Mouse (Mus musculus): Measurements from ENCODE around the gene Mapk10. TPM values are rescaled to one million over a fixed set of nuclear protein-coding genes. Genes with fewer than 3 reads are reported as not detected.

Mapk10 gene
- polyA plus RNA-seq, 1 experiment from 2014 or later, result 30.1 TPM

DNA sequence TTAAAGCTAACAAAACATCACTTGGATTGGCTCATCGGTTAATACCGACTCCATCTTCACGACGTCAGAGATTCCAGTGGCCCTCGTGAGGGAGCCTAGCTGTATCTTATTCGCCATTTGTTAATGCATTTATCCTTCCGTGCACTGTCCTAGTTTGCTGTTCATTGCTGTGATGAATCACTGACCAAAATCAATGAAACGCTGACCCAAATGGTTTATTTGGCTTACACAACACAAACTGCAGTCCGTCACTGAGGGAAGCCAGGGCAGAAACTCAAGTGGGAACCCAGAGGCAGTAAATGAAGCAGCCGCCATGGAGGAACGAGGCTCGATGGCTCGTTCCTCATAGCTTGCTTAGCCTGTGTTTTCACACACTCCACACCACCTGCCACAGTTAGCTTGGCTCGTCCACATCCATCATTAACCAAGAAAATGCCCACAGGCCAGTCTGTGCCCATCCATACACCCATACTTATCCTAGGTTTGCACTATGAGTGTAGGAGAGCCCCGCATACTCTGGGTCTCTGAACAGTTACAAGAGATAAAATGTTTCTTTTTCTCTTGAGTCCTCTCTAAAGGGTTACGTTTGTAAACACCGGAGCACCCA lies 140.0 kb downstream of the Mapk10 start:
- H3K4me3 ChIP-seq (ENCODE audit: low read depth, low read length), result no peak overlapping the region
- H3K36me3 ChIP-seq (ENCODE audit: control insufficient read depth, insufficient read depth, low read length), result no peaks in the 10 kb centered on the region
- no peak overlapping the region for H3K9ac ChIP-seq (ENCODE audit: low read length)
- H3K27me3 ChIP-seq (ENCODE audit: control insufficient read depth, insufficient read depth, low read length), result no peaks in the 10 kb centered on the region
- no peaks in the 10 kb centered on the region for H3K9me3 ChIP-seq (ENCODE audit: control insufficient read depth, low read length)
- H3K4me1 ChIP-seq (replicated peaks; ENCODE audit: control insufficient read depth, insufficient read depth, low read length), result no peaks in the 10 kb centered on the region
- ATAC-seq (replicated peaks; ENCODE audit: low FRiP score) (no peak), DNase-seq (ENCODE audit: low spot score) (no peak)
- no peak overlapping the region for H3K27ac ChIP-seq (ENCODE audit: low read depth, low read length)
- 92% methylated on average over 17 of the region's 17 CpGs for WGBS
- no peak overlapping the region for H3K4me2 ChIP-seq (ENCODE audit: low read depth, low read length, severe bottlenecking)

- H3K4me1 ChIP-seq (replicated peaks; ENCODE audit: control insufficient read depth, insufficient read depth, low read length), result no peaks in the 10 kb centered on the region
- 65% methylated on average over 8 of the region's 8 CpGs for WGBS
- no peak overlapping the region for H3K4me3 ChIP-seq (ENCODE audit: low read depth, low read length)
- H3K27ac ChIP-seq (ENCODE audit: low read depth, low read length), result no peak overlapping the region
- H3K9ac ChIP-seq (ENCODE audit: low read length), result no peak overlapping the region
- H3K4me2 ChIP-seq (ENCODE audit: low read depth, low read length, severe bottlenecking), result no peak overlapping the region
- DNase-seq (ENCODE audit: low spot score) (no peak), ATAC-seq (replicated peaks; ENCODE audit: low FRiP score) (no peak)
- H3K27me3 ChIP-seq (ENCODE audit: control insufficient read depth, insufficient read depth, low read length), result no peaks in the 10 kb centered on the region
- H3K9me3 ChIP-seq (ENCODE audit: control insufficient read depth, low read length), result no peaks in the 10 kb centered on the region
- H3K36me3 ChIP-seq (ENCODE audit: control insufficient read depth, insufficient read depth, low read length), result no peaks in the 10 kb centered on the region
Measured at GRCm38 (mm10) chr5:103050319-103050916, 160.7 kb downstream of the Mapk10 start.

- DNase-seq (ENCODE audit: low spot score), result no peak
- Histone ChIP-seq H3K4me2 (ENCODE audit: low read depth, low read length, severe bottlenecking) (no peak overlapping the region), H3K4me3 (ENCODE audit: low read depth, low read length) (no peak overlapping the region), H3K27me3 (ENCODE audit: control insufficient read depth, insufficient read depth, low read length) (no peaks in the 10 kb centered on the region), H3K9me3 (ENCODE audit: control insufficient read depth, low read length) (no peaks in the 10 kb centered on the region), H3K9ac (ENCODE audit: low read length) (no peak overlapping the region), H3K4me1 (replicated peaks; ENCODE audit: control insufficient read depth, insufficient read depth, low read length) (no peaks in the 10 kb centered on the region), H3K36me3 (ENCODE audit: control insufficient read depth, insufficient read depth, low read length) (no peaks in the 10 kb centered on the region), H3K27ac (ENCODE audit: low read depth, low read length) (no peak overlapping the region)
- WGBS, result 86% methylated on average over 4 of the region's 4 CpGs
- ATAC-seq (replicated peaks; ENCODE audit: low FRiP score), result no peak
Measured at GRCm38 (mm10) chr5:103048011-103048410, 163.1 kb downstream of the Mapk10 start.

DNA sequence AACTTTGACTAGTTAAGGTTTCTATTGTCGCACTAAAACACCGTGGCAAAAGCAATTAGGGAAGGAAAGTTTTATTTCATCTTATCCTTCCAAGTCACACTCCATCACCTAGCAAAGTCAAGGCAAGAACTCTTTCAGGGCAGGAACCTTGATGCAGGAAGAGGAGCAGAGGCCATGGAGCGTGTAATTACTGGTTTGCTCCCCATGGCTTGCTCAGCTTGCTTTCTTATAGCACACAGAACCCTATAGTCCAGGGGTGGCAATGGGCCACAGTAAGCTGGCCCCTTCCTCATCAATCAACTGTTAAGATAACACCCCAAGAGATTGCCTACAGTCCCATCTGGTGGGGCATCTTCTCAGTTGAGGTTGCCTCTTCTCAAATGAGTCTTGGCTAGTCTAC lies 173.4 kb downstream of the Mapk10 start:
- H3K27me3 ChIP-seq (ENCODE audit: control insufficient read depth, insufficient read depth, low read length), result no peaks in the 10 kb centered on the region
- no peak overlapping the region for H3K4me2 ChIP-seq (ENCODE audit: low read depth, low read length, severe bottlenecking)
- no peak for DNase-seq (ENCODE audit: low spot score)
- ATAC-seq (replicated peaks; ENCODE audit: low FRiP score), result no peak
- H3K27ac ChIP-seq (ENCODE audit: low read depth, low read length), result no peak overlapping the region
- no peaks in the 10 kb centered on the region for H3K9me3 ChIP-seq (ENCODE audit: control insufficient read depth, low read length)
- H3K4me1 ChIP-seq (replicated peaks; ENCODE audit: control insufficient read depth, insufficient read depth, low read length), result no peaks in the 10 kb centered on the region
- WGBS, result 86% methylated on average over 3 of the region's 3 CpGs
- H3K9ac ChIP-seq (ENCODE audit: low read length), result no peak overlapping the region
- H3K36me3 ChIP-seq (ENCODE audit: control insufficient read depth, insufficient read depth, low read length), result no peaks in the 10 kb centered on the region
- H3K4me3 ChIP-seq (ENCODE audit: low read depth, low read length), result no peak overlapping the region

GRCm38 (mm10) chr5:103028940-103029621 lies 182.1 kb downstream of the Mapk10 start:
- H3K4me2 ChIP-seq (ENCODE audit: low read depth, low read length, severe bottlenecking), result no peak overlapping the region
- no peaks in the 10 kb centered on the region for H3K4me1 ChIP-seq (replicated peaks; ENCODE audit: control insufficient read depth, insufficient read depth, low read length)
- 77% methylated on average over 13 of the region's 13 CpGs for WGBS
- no peak overlapping the region for H3K27ac ChIP-seq (ENCODE audit: low read depth, low read length)
- no peaks in the 10 kb centered on the region for H3K9me3 ChIP-seq (ENCODE audit: control insufficient read depth, low read length)
- no peaks in the 10 kb centered on the region for H3K36me3 ChIP-seq (ENCODE audit: control insufficient read depth, insufficient read depth, low read length)
- no peak overlapping the region for H3K9ac ChIP-seq (ENCODE audit: low read length)
- ATAC-seq (replicated peaks; ENCODE audit: low FRiP score) (no peak), DNase-seq (ENCODE audit: low spot score) (no peak)
- no peaks in the 10 kb centered on the region for H3K27me3 ChIP-seq (ENCODE audit: control insufficient read depth, insufficient read depth, low read length)
- no peak overlapping the region for H3K4me3 ChIP-seq (ENCODE audit: low read depth, low read length)

- no peak for DNase-seq (ENCODE audit: low spot score)
- no peak overlapping the region for H3K27ac ChIP-seq (ENCODE audit: low read depth, low read length)
- WGBS, result 65% methylated on average over 7 of the region's 7 CpGs
Measured at GRCm38 (mm10) chr5:103022504-103023172, 188.5 kb downstream of the Mapk10 start.

DNA sequence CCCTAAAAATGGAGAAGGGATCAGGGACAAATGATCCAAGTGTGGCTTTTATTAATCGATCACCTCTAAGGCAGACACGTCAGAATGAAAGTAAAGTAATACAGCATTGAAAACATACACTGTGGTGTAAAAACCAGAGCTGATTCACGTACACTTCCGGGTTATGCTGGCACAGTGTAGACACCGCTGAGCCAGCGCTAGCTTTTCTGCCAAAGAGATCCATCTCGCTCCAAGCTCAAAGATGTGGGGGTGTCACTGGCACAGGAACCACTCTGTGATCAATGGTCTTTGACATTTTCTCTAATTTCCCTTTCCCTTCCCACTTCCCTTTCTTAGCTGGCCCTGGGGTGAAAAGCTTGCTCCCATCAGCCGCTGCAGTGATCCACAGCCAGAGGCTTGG lies 189.7 kb downstream of the Mapk10 start:
- 81% methylated on average over 8 of the region's 8 CpGs for WGBS
- ATAC-seq (replicated peaks; ENCODE audit: low FRiP score), result no peak
- DNase-seq (ENCODE audit: low spot score), result no peak

More at GRCm38 (mm10) chr5:103022504-103023172, 188.5 kb downstream of the Mapk10 start:
- no peak overlapping the region for H3K9ac ChIP-seq (ENCODE audit: low read length)
- H3K4me1 ChIP-seq (replicated peaks; ENCODE audit: control insufficient read depth, insufficient read depth, low read length), result no peaks in the 10 kb centered on the region
- no peaks in the 10 kb centered on the region for H3K9me3 ChIP-seq (ENCODE audit: control insufficient read depth, low read length)
- H3K4me2 ChIP-seq (ENCODE audit: low read depth, low read length, severe bottlenecking), result no peak overlapping the region
- no peak for ATAC-seq (replicated peaks; ENCODE audit: low FRiP score)
- no peaks in the 10 kb centered on the region for H3K36me3 ChIP-seq (ENCODE audit: control insufficient read depth, insufficient read depth, low read length)
- no peaks in the 10 kb centered on the region for H3K27me3 ChIP-seq (ENCODE audit: control insufficient read depth, insufficient read depth, low read length)
- no peak overlapping the region for H3K4me3 ChIP-seq (ENCODE audit: low read depth, low read length)

GRCm38 (mm10) chr5:103020954-103021353 lies 190.2 kb downstream of the Mapk10 start:
- Histone ChIP-seq H3K4me1 (replicated peaks; ENCODE audit: control insufficient read depth, insufficient read depth, low read length) (no peaks in the 10 kb centered on the region), H3K9me3 (ENCODE audit: control insufficient read depth, low read length) (no peaks in the 10 kb centered on the region), H3K27me3 (ENCODE audit: control insufficient read depth, insufficient read depth, low read length) (no peaks in the 10 kb centered on the region), H3K4me2 (ENCODE audit: low read depth, low read length, severe bottlenecking) (no peak overlapping the region), H3K27ac (ENCODE audit: low read depth, low read length) (no peak overlapping the region), H3K9ac (ENCODE audit: low read length) (no peak overlapping the region), H3K4me3 (ENCODE audit: low read depth, low read length) (no peak overlapping the region), H3K36me3 (ENCODE audit: control insufficient read depth, insufficient read depth, low read length) (no peaks in the 10 kb centered on the region)
- ATAC-seq (replicated peaks; ENCODE audit: low FRiP score) (peak; percentile 71), DNase-seq (ENCODE audit: low spot score) (no peak)
- WGBS, result 33% methylated on average over 3 of the region's 3 CpGs

More for the DNA sequence above, 189.7 kb downstream of the Mapk10 start:
- no peaks in the 10 kb centered on the region for H3K36me3 ChIP-seq (ENCODE audit: control insufficient read depth, insufficient read depth, low read length)
- H3K4me2 ChIP-seq (ENCODE audit: low read depth, low read length, severe bottlenecking), result no peak overlapping the region
- no peaks in the 10 kb centered on the region for H3K27me3 ChIP-seq (ENCODE audit: control insufficient read depth, insufficient read depth, low read length)
- H3K27ac ChIP-seq (ENCODE audit: low read depth, low read length), result no peak overlapping the region
- no peak overlapping the region for H3K4me3 ChIP-seq (ENCODE audit: low read depth, low read length)
- no peaks in the 10 kb centered on the region for H3K4me1 ChIP-seq (replicated peaks; ENCODE audit: control insufficient read depth, insufficient read depth, low read length)
- no peak overlapping the region for H3K9ac ChIP-seq (ENCODE audit: low read length)
- H3K9me3 ChIP-seq (ENCODE audit: control insufficient read depth, low read length), result no peaks in the 10 kb centered on the region
